Mouse (Mus musculus) frontal cortex, postnatal 36 days (tissue): ENCODE measurements around the gene Ndc1.
"Not testable (repeated sequence)": the region's sequence is repeated elsewhere in the genome, so short reads cannot be mapped to it uniquely, and the experiment has no call there.

Experiments used
- DNase-seq, 2 experiments: peaks; one replicate each; pipeline ENCODE4 v3.0.0; 2022; ENCODE audit warnings: low spot score in 2 of 2

Gene Ndc1

DNA sequence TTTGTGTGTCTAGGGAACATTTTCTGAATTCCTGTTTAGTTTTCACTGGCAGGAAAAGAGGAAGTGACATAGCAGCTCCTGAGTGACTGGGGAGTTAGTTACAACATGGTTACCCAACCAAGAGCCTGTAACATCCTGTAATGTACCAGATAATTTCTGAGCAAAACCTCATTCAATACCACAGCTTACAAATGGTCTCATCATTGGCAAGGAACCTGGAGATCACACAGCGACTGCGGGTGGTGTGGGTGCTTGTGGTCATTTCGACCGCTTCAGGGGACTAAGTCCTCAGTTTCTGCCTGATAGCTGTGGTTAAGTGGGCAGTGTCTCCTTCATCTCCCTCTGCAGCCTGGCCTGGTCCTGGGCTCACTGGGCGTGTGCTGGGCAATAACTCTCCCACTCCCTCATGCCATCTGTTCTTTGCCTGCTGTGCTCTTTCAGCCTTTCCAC lies 3.4 kb upstream of the Ndc1 start:
- DNase-seq, result no peak

DNA sequence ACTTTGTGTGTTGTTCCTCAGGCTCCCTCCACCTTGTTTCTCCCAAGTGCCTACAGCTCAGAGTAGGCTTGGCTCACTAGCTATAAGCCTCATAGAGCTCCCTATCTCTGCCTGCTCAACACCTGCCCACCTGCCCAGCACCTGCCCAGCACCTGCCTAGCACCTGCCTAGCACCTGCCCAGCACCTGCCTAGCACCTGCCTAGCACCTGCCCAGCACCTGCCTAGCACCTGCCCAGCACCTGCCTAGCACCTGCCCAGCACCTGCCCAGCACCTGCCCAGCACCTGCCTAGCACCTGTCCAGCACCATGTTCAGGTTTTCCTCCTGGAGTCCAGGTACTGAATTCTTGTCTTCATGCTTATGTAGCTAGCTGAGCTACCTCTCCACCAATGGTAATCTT lies 1.2 kb upstream of the Ndc1 start:
- not testable (repeated sequence) for DNase-seq

DNA sequence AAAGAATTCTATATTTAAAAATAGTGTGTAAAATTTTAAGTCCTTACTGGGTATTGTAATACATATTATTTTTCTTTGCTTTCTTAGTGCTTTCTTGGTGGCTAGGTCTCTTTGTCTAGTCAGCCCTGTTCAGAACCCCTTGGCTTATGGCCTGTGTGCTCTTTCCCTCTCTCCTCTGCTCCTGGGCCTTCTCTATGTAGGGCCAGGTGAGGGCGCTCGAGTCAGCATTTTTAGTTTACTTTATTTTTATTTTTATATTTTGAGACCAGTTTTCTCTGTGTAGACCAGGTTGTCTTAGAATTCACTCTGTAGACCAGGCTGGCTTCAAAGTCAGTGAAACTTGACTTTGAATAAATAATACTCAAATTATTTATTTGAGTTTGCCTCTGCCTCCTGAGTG lies 4.7 kb downstream of the Ndc1 start:
- DNase-seq, result no peak

DNA sequence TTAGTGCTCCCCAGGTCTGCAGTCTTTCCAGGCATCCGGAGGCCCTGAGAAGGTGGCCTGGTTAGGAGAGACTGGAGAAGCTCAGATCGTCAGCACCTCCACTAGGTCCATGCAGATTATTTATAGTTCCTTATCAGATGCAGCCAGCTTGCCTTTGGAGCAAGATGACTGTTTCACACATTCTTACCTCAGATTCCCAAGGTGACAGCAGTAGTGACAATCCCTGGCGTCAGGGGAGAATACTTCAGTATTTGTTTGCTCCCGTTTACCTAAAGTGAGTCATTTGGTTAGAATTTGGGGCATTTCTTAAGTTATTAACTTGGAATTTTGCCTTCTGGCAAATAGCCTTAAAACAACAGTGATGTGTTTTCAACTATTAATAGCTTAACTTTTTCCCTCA lies 7.1 kb downstream of the Ndc1 start:
- DNase-seq, result no peak

DNA sequence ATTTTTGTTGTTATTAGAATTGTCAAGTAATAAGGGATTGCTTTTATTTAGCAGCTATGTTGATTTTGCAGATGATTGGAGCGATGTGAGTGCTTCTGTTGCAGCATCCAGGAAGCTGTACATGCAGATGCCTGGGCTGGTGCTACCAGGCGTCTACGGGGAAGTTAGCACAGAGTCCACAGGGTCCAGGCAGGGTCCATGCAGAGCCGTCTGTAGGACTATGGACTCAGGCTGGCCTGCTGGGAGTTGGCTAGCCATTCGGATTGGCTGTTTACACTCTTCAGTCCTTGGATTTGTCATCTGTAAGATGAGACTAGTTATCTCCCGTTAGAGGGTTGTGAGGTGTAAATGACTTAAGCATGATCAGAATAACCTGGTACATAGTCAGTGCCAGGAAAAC lies 11.4 kb downstream of the Ndc1 start:
- DNase-seq, result no peak

DNA sequence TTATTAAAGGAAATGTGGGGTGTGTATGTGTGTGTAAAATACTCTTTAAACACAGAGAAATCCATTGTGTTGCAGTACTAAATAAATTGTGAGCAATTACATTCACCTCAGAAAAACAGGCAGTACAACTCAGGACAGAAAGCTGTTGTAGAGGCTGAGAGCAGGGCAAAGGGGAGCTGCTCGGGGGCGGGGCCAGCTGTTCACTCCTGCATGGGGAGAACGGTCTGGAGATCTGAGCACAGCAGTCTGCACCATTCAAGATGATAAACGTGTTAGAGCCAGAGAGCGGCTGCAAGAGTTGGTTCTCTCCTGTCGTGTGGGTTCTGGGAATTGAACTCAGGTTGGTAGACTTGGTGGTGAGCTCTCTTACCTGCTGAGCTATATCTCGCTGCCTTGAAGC lies 13.3 kb downstream of the Ndc1 start:
- DNase-seq, result no peak

DNA sequence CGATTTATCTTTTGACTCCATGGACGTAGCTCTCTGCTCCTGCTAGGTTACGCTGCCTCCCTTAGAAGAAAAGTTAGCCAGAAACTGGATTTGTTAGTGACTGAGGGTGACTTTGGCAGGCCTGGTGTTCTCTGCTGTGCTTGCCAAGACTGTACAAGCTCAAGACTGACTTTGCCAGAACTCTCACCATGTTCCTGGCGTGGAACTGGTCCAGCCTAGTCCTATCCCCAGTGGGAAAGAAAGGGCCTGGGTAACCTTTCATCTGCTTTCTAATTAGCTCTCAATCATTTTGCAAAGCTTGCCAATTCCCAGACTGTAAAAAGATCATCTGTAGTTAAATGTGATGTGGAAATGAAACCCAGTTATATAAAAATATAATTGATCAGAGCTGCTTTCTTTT lies 19.5 kb downstream of the Ndc1 start:
- peak in 1 of 2 experiments; percentile 10 for DNase-seq

DNA sequence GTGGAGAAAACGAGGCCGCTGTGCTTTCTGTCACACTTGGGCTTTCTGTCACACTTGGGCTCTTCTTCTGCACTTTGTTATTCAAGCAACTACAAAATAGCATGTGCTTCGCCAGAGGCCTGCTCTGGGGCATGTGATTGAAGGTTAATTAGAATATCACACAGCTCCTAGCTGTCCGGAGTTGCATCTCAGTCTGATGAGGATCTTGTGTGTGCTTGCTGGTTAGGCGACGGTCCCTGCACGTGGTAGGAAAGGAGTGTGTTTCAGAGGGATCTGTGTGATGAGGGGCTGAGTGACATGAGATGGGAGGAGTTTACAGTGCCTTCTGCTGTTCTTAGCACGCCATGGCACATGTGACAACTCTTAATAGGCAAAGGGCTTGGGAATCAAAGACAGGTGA lies 19.9 kb downstream of the Ndc1 start:
- DNase-seq, result no peak

DNA sequence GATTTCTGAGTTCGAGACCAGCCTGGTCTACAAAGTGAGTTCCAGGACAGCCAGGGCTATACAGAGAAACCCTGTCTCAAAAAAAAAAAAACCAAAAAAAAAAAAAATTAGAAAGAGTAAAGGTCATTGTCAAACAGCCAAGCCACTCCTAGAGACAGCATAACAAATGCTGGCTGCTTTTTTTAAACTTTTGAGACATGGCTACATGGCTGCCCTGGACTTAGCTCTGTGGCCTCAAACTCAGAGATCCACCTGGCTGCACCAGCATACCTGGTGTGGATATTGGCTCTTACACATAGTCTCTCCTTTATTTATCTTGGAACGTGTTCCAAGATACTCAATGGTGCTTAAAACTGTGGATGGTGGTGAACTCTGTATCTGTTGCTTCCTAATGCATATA lies 20.7 kb downstream of the Ndc1 start:
- DNase-seq, result no peak

DNA sequence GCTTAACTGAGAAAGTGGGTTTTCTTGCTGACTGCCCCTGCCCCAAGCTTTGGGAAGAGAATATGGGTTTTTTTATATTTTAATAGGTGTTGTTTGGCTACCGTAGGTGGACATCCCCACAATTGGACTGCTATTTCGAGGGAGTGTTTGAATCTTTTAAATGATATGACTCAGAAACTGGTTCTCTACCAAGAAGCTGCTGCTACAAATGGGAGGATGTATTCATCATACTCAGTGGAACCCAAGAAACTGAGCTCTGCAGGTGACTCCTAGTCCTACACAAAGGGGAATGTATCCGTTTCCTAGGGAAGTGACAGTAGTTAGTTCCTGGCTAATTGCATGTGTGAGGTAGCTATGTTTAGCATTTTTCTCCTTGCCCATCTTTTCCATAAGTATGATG lies 21.8 kb downstream of the Ndc1 start:
- peak in 1 of 2 experiments; percentile 3 for DNase-seq

DNA sequence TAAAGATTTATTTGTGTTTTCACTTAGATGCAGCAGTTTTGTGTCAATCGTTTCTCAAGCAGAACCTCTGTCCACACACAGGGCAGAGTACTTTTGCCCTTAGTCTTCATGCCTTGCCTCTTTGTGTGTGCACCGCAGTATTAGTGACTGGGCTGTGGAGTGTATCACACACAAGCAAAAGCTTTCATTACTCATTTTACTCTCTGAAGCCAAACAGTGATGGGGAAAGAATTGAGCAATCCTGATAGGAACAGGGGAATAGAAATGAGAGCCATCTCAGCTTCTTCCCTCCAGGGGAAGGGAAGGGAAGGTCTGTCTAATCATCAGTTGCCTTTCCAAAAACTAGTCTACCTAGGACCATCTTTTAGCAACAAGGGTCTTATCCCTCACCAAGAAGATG lies 26.2 kb downstream of the Ndc1 start:
- no peak for DNase-seq

DNA sequence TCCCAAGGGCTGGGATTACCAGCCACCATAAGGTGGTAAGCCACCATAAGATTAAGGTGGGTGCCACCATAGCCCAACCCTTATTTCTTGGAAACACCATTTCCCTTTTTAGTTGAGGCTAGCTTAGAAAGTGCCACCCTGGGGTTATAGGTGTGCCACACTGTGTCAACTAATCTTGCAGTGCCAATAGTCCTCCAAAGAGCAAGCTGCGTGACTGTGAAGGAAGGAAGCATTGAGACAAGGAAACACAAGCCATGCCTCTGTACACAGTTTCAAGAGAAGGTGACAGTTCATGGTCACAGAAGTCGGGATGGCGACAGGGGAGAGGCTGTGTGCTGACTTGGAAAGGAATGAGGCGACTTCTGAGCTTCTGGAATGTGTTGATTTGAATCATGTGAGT lies 52.6 kb downstream of the Ndc1 start:
- no peak for DNase-seq

DNA sequence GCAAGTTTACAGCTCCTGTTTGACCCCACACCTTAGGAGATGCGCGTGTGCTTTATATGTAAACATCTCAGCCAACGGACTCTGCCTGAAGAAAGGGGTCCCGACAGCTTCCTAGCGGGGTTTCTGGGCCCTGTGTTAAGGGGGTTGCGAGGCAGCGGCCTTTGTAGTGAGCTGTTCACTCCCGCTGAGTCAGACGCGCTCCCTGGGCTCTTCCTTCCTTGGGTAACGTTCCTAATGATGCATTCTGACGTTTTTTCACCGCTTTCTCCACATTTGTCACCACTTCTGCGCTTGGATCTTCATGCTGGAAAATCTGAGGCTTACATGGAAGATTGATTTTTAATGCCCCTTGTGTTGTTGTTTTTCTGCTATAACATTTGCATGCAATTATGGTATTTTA lies 54.1 kb downstream of the Ndc1 start:
- DNase-seq, result no peak

DNA sequence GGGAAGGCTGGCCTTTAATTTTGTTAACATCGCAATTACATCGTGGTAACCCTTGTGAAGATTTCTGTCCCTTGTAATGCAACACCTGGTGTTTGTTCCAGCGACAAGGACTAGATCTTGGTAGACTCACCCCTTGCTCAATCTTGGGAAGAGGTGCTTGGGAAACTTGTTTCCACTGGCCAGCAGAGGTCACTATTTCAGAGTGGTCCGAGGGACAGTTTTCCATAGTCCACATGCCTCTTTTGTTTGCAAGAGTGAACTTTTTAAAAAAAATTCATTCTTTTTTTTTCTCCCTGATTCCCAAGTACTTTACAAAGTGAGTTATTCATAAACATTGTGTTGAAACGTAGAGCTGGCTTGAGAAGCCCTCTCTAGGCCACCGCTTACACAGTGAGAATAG lies 54.6 kb downstream of the Ndc1 start:
- peak in 1 of 2 experiments; percentile 29 for DNase-seq

DNA sequence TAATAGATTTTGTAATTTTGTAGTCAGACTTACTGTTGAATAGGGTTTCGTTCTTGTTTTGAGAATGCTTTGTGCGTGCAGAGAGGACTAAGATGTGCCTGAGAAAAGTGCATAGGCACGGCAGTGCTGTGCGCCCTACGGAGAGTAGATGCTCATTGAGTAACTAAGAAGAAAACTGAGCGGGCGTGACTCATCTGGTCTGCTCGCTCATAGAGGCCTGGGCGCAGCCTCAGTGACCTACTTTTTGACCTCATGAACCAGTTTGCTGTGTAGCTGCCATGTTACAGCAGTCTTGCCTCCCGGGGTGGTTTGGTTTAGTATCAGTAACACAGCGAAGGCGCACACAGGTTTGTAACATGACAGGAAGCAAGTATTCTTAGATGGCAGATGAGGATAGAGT lies 58.0 kb downstream of the Ndc1 start:
- no peak for DNase-seq

DNA sequence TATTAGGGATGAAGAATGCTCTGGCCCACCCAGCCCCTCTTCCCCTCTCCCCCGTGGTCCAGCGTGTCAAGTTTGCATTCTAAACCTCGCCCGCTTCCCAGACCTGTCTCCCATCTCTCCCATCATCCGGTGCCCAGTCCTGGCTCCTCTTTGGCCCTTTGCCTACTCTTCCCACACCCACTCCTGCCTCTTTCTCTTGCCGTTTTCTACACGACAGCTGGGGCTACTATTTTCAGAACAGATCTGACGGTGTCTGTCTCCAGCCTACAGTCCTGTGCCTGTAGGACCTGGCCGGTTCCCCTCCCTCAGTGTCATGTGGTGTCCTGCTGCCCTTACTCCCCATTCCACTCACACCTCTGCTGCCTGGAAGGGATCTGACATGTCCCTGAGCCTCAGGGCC lies 59.0 kb downstream of the Ndc1 start:
- peak; percentile 42 to 53 for DNase-seq

DNA sequence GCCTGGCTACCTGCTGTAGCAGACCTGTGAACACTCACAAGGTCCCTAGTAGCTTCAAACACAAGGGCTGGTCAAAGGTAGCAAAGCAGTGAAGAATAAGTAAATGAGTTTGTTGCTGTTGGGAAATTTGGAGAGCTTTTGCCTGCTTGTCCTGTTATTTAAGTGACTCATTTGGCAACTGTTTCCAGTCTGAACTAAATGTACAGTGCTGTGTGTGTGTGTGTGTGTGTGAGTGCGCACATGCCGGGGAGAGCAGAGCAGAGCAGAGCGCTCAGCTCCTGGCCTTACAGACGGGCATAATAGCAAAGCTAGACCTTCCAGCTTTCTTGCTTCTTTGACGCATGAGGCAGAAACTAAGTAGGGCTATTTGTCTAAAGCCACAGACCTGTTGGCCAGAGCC lies 65.1 kb downstream of the Ndc1 start:
- DNase-seq, result peak; percentile 52 to 61

DNA sequence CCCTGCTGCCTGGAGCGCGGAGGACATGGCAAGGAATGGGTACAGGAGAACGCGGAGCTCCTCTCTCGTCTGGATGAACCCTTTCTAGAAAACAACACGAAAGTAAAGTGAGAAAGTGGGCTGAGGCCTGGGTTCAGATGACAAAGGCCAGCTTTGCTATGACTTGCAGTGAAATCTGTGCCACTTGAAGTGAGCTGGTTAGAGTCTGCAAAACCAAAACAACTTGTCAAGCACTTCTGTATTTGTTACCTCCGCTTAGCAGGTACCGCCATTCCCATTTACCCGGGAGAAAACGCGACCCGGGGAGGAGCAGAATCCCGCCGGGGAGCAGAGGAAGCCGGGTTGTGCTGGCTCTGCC lies 66.4 kb downstream of the Ndc1 start:
- no peak for DNase-seq

DNA sequence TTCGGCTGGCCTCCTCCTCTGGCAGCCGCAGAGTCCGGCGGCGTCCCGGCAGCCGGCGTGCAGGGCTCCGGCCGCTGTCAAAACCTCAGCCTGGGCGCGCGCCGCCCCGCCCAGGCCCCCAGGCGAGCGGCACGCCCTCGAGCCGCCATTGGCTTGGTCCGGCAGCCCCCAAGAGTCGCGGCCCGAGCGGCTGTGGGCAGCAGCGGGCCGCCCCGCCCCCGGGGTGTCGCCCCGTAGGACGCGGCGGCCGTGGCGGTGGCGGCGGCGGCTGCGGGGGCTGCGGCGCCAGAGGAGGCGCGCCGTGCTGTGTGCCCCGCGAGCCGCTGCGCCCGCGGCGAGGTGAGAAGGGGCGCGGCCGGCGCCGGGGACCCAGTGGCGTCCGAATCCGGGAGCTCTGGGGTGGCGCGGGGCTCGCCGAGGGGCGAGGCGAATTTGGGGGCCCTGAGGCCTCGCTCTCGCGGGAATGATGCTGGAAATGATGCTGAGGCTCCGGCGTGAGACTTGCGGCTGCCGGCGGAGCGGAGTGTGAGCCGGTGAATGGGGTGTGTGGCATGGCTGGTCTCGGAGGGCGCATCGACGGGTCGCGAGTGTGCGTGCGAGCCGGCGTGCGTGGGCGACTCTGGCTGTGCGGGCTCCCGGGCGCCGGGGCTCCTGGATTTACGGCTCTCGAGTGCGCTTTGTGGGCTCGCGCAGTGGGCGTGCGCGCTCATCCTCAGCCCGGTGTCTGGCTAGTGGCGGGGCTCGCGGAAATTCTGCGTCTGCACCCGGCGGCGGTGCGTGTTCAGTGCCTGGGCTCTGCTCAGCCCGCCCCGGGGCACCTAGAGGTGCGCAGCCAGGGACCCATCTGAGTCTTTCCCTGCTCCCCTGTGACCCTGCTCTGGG lies 67.0 kb downstream of the Ndc1 start, which contains the start of gene Glis1:
Glis1 (plus strand) TSS at position 236 of the 882 bp plus-strand sequence.
- DNase-seq, result peak; percentile 50 to 62

DNA sequence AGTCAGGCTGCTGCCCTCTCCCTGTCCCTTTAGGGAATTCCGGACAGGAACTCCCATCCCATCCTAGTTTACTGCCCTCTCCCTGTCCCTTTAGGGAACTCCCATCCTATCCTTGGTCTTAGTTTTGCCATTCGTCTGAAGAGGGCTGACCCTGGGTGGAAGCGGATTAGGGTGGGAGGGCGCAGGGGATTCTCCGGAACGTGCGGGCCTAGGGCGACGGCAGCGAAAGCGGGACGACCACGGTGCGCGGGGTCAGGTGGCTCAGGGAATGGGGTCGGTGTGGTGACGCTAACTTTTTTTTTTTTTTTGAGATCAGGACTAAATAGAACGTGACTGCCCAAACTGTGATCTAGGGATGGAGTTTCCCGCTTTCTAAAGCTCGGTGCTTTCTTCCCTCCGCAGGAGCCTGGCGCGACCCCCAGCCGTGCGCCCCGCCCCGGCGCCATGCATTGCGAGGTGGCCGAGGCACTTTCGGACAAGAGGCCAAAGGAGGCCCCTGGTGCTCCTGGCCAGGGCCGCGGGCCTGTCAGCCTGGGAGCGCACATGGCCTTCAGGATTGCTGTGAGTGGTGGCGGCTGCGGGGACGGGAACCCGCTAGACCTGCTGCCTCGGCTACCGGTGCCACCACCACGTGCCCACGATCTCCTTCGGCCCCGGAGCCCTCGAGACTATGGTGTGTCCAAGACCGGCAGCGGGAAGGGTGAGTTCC lies 67.8 kb downstream of the Ndc1 start:
- no peak for DNase-seq

DNA sequence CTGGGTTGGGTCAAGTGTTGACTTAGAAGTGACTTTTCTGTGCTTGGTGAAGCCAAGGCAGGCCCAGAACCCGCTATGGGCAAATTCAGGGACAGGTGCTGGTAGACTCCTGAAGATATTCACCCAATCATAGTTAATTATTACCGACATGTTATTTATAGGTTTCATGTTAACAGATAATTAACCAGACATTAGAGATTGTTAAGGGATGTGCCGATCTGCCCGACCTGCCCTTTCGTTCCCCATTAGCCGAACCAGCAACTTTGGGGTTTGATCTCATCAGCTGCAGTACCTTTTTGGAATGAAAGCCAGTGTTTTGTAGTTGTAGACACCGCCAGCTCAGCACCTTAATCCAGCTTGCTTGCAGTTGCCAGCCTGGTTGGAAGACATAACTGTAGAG lies 68.9 kb downstream of the Ndc1 start:
- DNase-seq, result no peak

DNA sequence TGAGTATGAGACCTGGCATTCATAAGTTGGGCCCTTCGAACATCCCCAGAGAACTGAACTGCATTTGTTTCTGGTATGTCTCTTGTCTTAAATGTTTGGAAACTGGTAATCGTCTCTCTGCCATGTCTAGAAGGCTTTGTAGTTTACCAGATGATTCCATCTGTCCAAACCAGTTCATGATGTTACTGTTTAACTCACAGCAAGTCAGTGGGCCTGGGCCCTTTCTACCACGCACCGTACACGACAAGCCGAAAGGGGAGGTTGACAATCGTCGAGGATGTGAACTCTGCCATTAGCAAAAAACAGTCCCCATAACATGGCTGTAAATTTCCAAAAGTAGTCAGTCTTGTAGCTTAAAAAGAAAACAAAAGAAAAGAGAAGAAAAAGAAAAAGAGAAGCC lies 71.2 kb downstream of the Ndc1 start:
- no peak for DNase-seq

DNA sequence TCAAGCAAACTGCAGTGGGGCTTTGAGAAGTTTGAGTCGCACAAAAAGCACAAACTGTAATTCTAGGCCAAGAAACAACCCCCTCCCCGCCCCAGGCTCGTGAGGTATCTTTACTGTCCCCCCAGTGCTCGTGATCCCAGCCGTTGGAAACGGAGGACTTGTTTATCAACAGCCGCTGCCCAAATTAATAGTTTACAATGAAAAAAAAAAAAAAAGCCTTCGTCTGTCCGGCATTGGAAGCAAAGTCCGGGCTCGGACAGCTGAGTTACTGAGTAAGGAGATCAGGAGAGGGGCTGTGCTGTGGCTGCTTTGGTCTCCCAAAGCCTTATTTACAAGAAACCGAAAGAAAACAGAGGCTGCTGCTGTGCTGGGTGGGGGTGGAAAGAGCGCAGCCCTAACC lies 72.7 kb downstream of the Ndc1 start:
- no peak for DNase-seq
